Mouse (Mus musculus): Measurements from ENCODE around the gene Nalcn. TPM values are rescaled to one million over a fixed set of nuclear protein-coding genes. Genes with fewer than 3 reads are reported as not detected.
A peak's percentile ranks its signal among the peaks of the same experiment; 100 is the strongest.

Nalcn gene
- polyA plus RNA-seq, 1 experiment from 2014 or later: 0.81 TPM

GRCm38 (mm10) chr14:123462026-123462425 lies 164.9 kb downstream of the Nalcn start:
- Histone ChIP-seq H3K9ac (no peak overlapping the region), H3K9me3 (no peaks in the 10 kb centered on the region), H3K36me3 (no peaks in the 10 kb centered on the region), H3K27ac (no peak overlapping the region), H3K4me3 (no peak overlapping the region), H3K4me1 (no peaks in the 10 kb centered on the region), H3K4me2 (replicated peaks) (no peak overlapping the region), H3K27me3 (no peaks in the 10 kb centered on the region)
- no peak for ATAC-seq (ENCODE audit: low FRiP score, low read depth)
- WGBS: 72% methylated on average over 1 of the region's 1 CpGs

GRCm38 (mm10) chr14:123446031-123446430 lies 180.9 kb downstream of the Nalcn start:
- Histone ChIP-seq H3K4me1 (no peaks in the 10 kb centered on the region), H3K4me3 (no peak overlapping the region), H3K4me2 (replicated peaks) (no peak overlapping the region), H3K27ac (no peak overlapping the region), H3K9me3 (no peaks in the 10 kb centered on the region), H3K36me3 (no peaks in the 10 kb centered on the region), H3K27me3 (no peaks in the 10 kb centered on the region), H3K9ac (no peak overlapping the region)
- no peak for ATAC-seq (ENCODE audit: low FRiP score, low read depth)
- WGBS: 77% methylated on average over 1 of the region's 1 CpGs

DNA sequence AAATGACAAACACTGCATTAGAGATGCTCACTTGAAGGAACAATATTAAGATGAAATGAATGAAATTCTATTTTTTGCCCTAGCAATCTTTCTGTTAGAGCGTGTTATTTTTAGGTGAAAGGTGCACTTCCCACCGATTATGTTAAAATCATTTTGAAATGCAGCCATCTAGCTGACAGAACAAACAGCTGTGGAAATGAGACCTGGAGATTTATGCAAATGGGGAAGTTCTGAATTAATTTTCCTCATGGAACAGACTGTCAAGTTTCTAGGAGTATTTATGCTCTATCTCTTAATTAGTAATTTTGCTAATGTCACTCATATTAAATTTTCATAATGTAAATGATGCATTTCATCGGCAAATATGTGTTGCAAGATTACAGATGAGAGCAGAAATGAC lies 191.4 kb downstream of the Nalcn start:
- no peak overlapping the region for H3K9ac ChIP-seq

GRCm38 (mm10) chr14:123376167-123376855 lies 250.6 kb downstream of the Nalcn start:
- WGBS: 87% methylated on average over 7 of the region's 7 CpGs
- Histone ChIP-seq H3K36me3 (no peaks in the 10 kb centered on the region), H3K4me2 (replicated peaks) (no peak overlapping the region), H3K9me3 (no peaks in the 10 kb centered on the region), H3K4me1 (no peaks in the 10 kb centered on the region), H3K27me3 (no peaks in the 10 kb centered on the region), H3K9ac (no peak overlapping the region), H3K27ac (no peak overlapping the region), H3K4me3 (no peak overlapping the region)
- ATAC-seq (ENCODE audit: low FRiP score, low read depth): no peak

More for the DNA sequence above, 191.4 kb downstream of the Nalcn start:
- no peaks in the 10 kb centered on the region for H3K36me3 ChIP-seq
- 89% methylated on average over 3 of the region's 3 CpGs for WGBS
- ATAC-seq (ENCODE audit: low FRiP score, low read depth): no peak
- no peak overlapping the region for H3K27ac ChIP-seq
- no peaks in the 10 kb centered on the region for H3K27me3 ChIP-seq
- H3K9me3 ChIP-seq: no peaks in the 10 kb centered on the region
- H3K4me3 ChIP-seq: no peak overlapping the region
- no peak overlapping the region for H3K4me2 ChIP-seq (replicated peaks)
- H3K4me1 ChIP-seq: no peaks in the 10 kb centered on the region

DNA sequence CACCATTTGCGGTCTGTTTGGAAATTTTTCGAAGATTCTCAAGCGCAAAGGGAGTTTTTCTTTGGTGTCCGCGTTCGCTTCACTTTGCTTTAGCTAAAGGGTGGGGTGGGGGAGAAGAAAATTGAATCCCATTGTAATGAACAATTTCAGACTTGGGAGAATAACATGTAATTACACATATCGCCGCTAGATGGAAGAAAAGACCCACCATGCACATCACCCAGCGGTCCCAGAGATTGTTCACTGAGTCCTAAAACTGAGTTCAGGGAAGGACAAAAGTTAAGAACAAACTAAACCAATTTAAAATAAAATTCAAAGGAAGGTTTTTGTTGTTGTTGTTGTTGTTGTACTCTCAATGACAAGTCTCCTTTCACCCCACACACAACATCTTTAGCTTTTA lies 255.4 kb downstream of the Nalcn start:
- Histone ChIP-seq H3K9me3 (no peaks in the 10 kb centered on the region), H3K36me3 (no peaks in the 10 kb centered on the region), H3K4me2 (replicated peaks) (no peak overlapping the region), H3K4me1 (no peaks in the 10 kb centered on the region), H3K27me3 (peaks cover 4% of the 10 kb centered on the region; the same call in 1 of the 2 replicates), H3K27ac (no peak overlapping the region), H3K9ac (no peak overlapping the region), H3K4me3 (no peak overlapping the region)
- 13% methylated on average over 9 of the region's 9 CpGs for WGBS
- ATAC-seq (ENCODE audit: low FRiP score, low read depth): peak; percentile 69; the same call in 1 of the 2 replicates

- no peak for ATAC-seq (ENCODE audit: low FRiP score, low read depth)
- Histone ChIP-seq H3K27me3 (no peaks in the 10 kb centered on the region), H3K4me2 (replicated peaks) (no peak overlapping the region), H3K36me3 (no peaks in the 10 kb centered on the region), H3K27ac (no peak overlapping the region), H3K9ac (no peak overlapping the region), H3K4me1 (no peaks in the 10 kb centered on the region), H3K9me3 (no peaks in the 10 kb centered on the region), H3K4me3 (no peak overlapping the region)
- WGBS: 83% methylated on average over 1 of the region's 1 CpGs
Measured at GRCm38 (mm10) chr14:123359691-123360090, 267.3 kb downstream of the Nalcn start.

DNA sequence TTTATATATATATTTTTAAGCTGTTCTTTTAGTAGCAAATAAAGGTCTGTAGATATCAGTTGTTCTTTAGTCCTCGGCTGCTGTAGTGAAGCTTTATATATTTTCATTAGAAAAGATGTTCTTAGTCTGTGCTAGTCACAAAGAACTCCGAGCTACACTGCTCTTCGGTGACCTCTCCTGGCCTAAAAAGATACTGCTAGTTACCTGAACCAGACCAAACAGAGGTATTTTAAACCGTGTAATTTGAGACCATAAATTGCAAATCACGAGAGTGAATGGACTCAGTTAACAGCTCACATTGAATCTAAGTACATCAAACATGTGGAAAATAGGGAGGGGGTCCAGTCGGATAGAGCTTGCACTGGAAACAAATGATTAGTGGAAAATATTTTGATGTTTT lies 274.0 kb downstream of the Nalcn start:
- Histone ChIP-seq H3K36me3 (no peaks in the 10 kb centered on the region), H3K4me1 (no peaks in the 10 kb centered on the region), H3K9ac (no peak overlapping the region), H3K27ac (no peak overlapping the region), H3K9me3 (no peaks in the 10 kb centered on the region), H3K4me2 (replicated peaks) (no peak overlapping the region), H3K27me3 (0 out of 2 replicates have a peak, but pooled peaks cover 3% of the 10 kb centered on the region), H3K4me3 (no peak overlapping the region)
- ATAC-seq (ENCODE audit: low FRiP score, low read depth): peak; percentile 78
- 6% methylated on average over 6 of the region's 6 CpGs for WGBS

DNA sequence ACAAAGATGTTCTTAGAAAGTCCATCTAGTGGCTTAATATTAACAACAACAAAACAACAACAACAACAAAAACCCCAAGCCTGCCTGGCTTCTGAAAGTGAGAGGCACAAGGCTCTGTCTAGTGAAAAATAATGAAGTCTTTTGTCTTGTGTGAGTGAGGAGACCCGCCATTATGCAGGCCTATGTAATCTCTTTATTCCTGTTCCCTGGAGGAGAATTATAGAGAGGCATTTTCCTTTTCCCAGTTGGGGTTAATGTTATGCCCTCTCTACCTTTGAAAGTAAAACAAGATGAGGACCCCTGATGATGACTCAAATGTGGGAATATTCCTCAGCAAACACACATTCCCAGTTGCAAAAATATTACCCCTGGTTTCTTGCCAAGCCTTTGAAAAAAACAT lies 295.1 kb downstream of the Nalcn start:
- H3K9ac ChIP-seq: no peak overlapping the region
- 41% methylated on average over 1 of the region's 1 CpGs for WGBS

DNA sequence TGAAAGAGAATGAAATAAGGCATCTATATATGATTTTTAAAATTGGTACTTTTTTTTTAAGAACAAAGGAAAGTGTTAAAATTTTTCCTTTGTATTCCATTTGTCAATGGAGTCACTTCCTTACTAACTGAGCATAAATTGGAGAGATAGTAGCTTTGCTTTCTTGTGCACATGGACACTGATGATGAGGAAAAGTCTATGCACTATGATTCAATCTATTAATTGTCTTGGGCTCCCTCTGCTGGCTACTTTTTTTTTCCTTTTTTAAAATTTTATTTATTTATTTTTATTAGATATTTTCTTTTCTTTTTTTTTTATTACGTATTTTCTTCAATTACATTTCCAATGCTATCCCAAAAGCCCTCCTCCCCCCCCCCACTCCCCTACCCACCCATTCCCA lies 312.6 kb downstream of the Nalcn start:
- Histone ChIP-seq H3K27ac (no peak overlapping the region), H3K9ac (no peak overlapping the region), H3K36me3 (no peaks in the 10 kb centered on the region), H3K4me2 (replicated peaks) (no peak overlapping the region), H3K27me3 (no peaks in the 10 kb centered on the region), H3K9me3 (no peaks in the 10 kb centered on the region), H3K4me3 (no peak overlapping the region), H3K4me1 (no peaks in the 10 kb centered on the region)
- ATAC-seq (ENCODE audit: low FRiP score, low read depth): no peak
- WGBS: 60% methylated on average over 1 of the region's 1 CpGs

More for the DNA sequence above, 295.1 kb downstream of the Nalcn start:
- H3K27me3 ChIP-seq: no peaks in the 10 kb centered on the region
- H3K4me2 ChIP-seq (replicated peaks): no peak overlapping the region
- no peaks in the 10 kb centered on the region for H3K4me1 ChIP-seq
- H3K4me3 ChIP-seq: no peak overlapping the region
- no peak for ATAC-seq (ENCODE audit: low FRiP score, low read depth)
- H3K36me3 ChIP-seq: no peaks in the 10 kb centered on the region
- no peaks in the 10 kb centered on the region for H3K9me3 ChIP-seq
- no peak overlapping the region for H3K27ac ChIP-seq

DNA sequence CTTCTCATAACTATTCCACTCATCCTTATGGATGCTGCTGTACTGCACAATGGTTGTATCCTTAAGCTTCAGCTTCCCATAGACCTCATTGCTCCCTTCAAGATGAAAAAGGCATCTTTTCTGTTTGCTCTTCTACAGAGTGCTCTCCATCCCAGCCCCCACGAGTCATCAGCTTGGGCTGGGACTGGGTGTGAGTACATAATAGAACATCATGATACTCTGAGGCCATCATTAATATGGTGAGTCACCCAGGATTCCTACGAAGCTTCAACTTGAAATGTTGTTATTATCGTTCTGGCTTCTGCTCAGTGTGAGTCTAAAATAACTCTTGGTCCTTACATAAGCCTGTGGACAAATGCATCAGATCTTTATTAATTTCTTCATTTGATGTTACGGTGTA lies 314.6 kb downstream of the Nalcn start:
- H3K4me1 ChIP-seq: no peaks in the 10 kb centered on the region
- no peaks in the 10 kb centered on the region for H3K9me3 ChIP-seq

GRCm38 (mm10) chr14:123296068-123296467 lies 330.9 kb downstream of the Nalcn start:
- H3K4me2 ChIP-seq (replicated peaks): no peak overlapping the region
- H3K9me3 ChIP-seq: no peaks in the 10 kb centered on the region
- ATAC-seq (ENCODE audit: low FRiP score, low read depth): no peak
- no peak overlapping the region for H3K9ac ChIP-seq
- no peak overlapping the region for H3K4me3 ChIP-seq
- H3K4me1 ChIP-seq: no peaks in the 10 kb centered on the region
- no peaks in the 10 kb centered on the region for H3K36me3 ChIP-seq
- H3K27ac ChIP-seq: no peak overlapping the region
- no peaks in the 10 kb centered on the region for H3K27me3 ChIP-seq

More for the DNA sequence above, 314.6 kb downstream of the Nalcn start:
- no peaks in the 10 kb centered on the region for H3K36me3 ChIP-seq
- H3K9ac ChIP-seq: no peak overlapping the region
- no peak overlapping the region for H3K4me2 ChIP-seq (replicated peaks)
- no peaks in the 10 kb centered on the region for H3K27me3 ChIP-seq
- H3K27ac ChIP-seq: no peak overlapping the region
- no peak overlapping the region for H3K4me3 ChIP-seq
- WGBS: 86% methylated on average over 4 of the region's 4 CpGs
- no peak for ATAC-seq (ENCODE audit: low FRiP score, low read depth)

GRCm38 (mm10) chr14:123291118-123292007 lies 335.6 kb downstream of the Nalcn start:
- Histone ChIP-seq H3K9ac (no peak overlapping the region), H3K4me2 (replicated peaks) (no peak overlapping the region), H3K4me1 (no peaks in the 10 kb centered on the region), H3K36me3 (no peaks in the 10 kb centered on the region), H3K9me3 (no peaks in the 10 kb centered on the region), H3K27ac (no peak overlapping the region), H3K27me3 (no peaks in the 10 kb centered on the region), H3K4me3 (no peak overlapping the region)
- WGBS: 87% methylated on average over 4 of the region's 4 CpGs
- ATAC-seq (ENCODE audit: low FRiP score, low read depth): no peak
